8 mouse cellular contexts compared by ENCODE assay signal in genomic region chr7:30492765-30493164, GRCm38 (mm10). TPM values are rescaled to one million over a fixed set of nuclear protein-coding genes. Genes with fewer than 3 reads are reported as not detected.
A peak's percentile ranks its signal among the peaks of the same experiment; 100 is the strongest.
DNase-seq lines count a peak whose midpoint lies in the region; ATAC-seq and TF ChIP-seq lines count a peak whose summit lies in the region.

No protein-coding gene starts in this region.

- peak; percentile 82 for TF ChIP-seq CTCF in intestine, postnatal 0 days (IDR thresholded peaks at IDR 0.05; ENCODE audit: low read depth)
- peak; percentile 19; the same call in 1 of the 2 replicates for TF ChIP-seq CTCF in olfactory bulb, adult 2 months (IDR thresholded peaks at IDR 0.05; ENCODE audit: insufficient read depth, low read depth, low read length)

- no peak for ATAC-seq in kidney, embryonic 15.5 days (replicated peaks; ENCODE audit: low FRiP score)
- no peak for ATAC-seq in embryonic facial prominence, embryonic 14.5 days (ENCODE audit: low read depth)
- no peak for ATAC-seq in intestine, postnatal 0 days
- ATAC-seq in limb, embryonic 11.5 days (ENCODE audit: insufficient number of reproducible peaks, low FRiP score, low TSS enrichment, low read depth): no peak

- no peaks in the 10 kb centered on the region for H3K36me3 ChIP-seq in kidney, embryonic 15.5 days
- H3K36me3 ChIP-seq in embryonic facial prominence, embryonic 14.5 days (ENCODE audit: control insufficient read depth, insufficient read depth, low read length): no peaks in the 10 kb centered on the region
- no peaks in the 10 kb centered on the region for H3K36me3 ChIP-seq in intestine, postnatal 0 days (ENCODE audit: control insufficient read depth, insufficient read depth)
- no peaks in the 10 kb centered on the region for H3K36me3 ChIP-seq in limb, embryonic 11.5 days (ENCODE audit: control insufficient read depth, insufficient read depth, low read length)

- no peak overlapping the region for H3K4me3 ChIP-seq in kidney, embryonic 15.5 days (replicated peaks)
- H3K4me3 ChIP-seq in embryonic facial prominence, embryonic 14.5 days (ENCODE audit: low read depth, low read length): no peak overlapping the region
- no peak overlapping the region for H3K4me3 ChIP-seq in intestine, postnatal 0 days (ENCODE audit: low read depth, low read length)
- no peak overlapping the region for H3K4me3 ChIP-seq in limb, embryonic 11.5 days (ENCODE audit: low read depth, low read length)
- H3K4me3 ChIP-seq in olfactory bulb, adult 2 months (ENCODE audit: insufficient read depth, low read depth, low read length): no peak overlapping the region

- H3K27ac ChIP-seq in kidney, embryonic 15.5 days: no peak overlapping the region
- no peak overlapping the region for H3K27ac ChIP-seq in embryonic facial prominence, embryonic 14.5 days (replicated peaks; ENCODE audit: low read depth, low read length)
- no peak overlapping the region for H3K27ac ChIP-seq in intestine, postnatal 0 days (ENCODE audit: low read depth, low read length)
- H3K27ac ChIP-seq in limb, embryonic 11.5 days (replicated peaks; ENCODE audit: low read depth, low read length): no peak overlapping the region
- H3K27ac ChIP-seq in olfactory bulb, adult 2 months (ENCODE audit: insufficient read depth, low read depth, low read length): no peak overlapping the region

- 20% methylated on average over 4 of the region's 4 CpGs for WGBS in kidney, embryonic 15.5 days
- 23% methylated on average over 4 of the region's 4 CpGs for WGBS in embryonic facial prominence, embryonic 14.5 days
- 13% methylated on average over 4 of the region's 4 CpGs for WGBS in intestine, postnatal 0 days
- WGBS in limb, embryonic 11.5 days: 17% methylated on average over 4 of the region's 4 CpGs
- 12% methylated on average over 4 of the region's 4 CpGs for WGBS in olfactory bulb, adult 2 months

- no peaks in the 10 kb centered on the region; the same call in 1 of the 2 replicates for H3K9me3 ChIP-seq in kidney, embryonic 15.5 days (replicated peaks)
- no peaks in the 10 kb centered on the region for H3K9me3 ChIP-seq in embryonic facial prominence, embryonic 14.5 days (ENCODE audit: control insufficient read depth, low read length)
- no peaks in the 10 kb centered on the region for H3K9me3 ChIP-seq in intestine, postnatal 0 days (ENCODE audit: control insufficient read depth)
- no peaks in the 10 kb centered on the region for H3K9me3 ChIP-seq in limb, embryonic 11.5 days (ENCODE audit: control insufficient read depth, low read length)

- no peak overlapping the region for H3K9ac ChIP-seq in kidney, embryonic 15.5 days
- H3K9ac ChIP-seq in embryonic facial prominence, embryonic 14.5 days (ENCODE audit: low read depth, low read length): no peak overlapping the region
- H3K9ac ChIP-seq in intestine, postnatal 0 days (ENCODE audit: low read depth, low read length): no peak overlapping the region
- H3K9ac ChIP-seq in limb, embryonic 11.5 days (ENCODE audit: low read length): no peak overlapping the region

- H3K27me3 ChIP-seq in kidney, embryonic 15.5 days: no peaks in the 10 kb centered on the region
- H3K27me3 ChIP-seq in embryonic facial prominence, embryonic 14.5 days (replicated peaks; ENCODE audit: control insufficient read depth, insufficient read depth, low read length): no peaks in the 10 kb centered on the region; the same call in 1 of the 2 replicates
- H3K27me3 ChIP-seq in intestine, postnatal 0 days (replicated peaks; ENCODE audit: control insufficient read depth, insufficient read depth, low read length): no peaks in the 10 kb centered on the region
- H3K27me3 ChIP-seq in limb, embryonic 11.5 days (ENCODE audit: control insufficient read depth, insufficient read depth, low read length): no peaks in the 10 kb centered on the region

- peaks cover 12% of the 10 kb centered on the region for H3K4me1 ChIP-seq in kidney, embryonic 15.5 days
- H3K4me1 ChIP-seq in embryonic facial prominence, embryonic 14.5 days (ENCODE audit: control insufficient read depth, insufficient read depth, low read length): no peaks in the 10 kb centered on the region
- H3K4me1 ChIP-seq in intestine, postnatal 0 days (replicated peaks; ENCODE audit: control insufficient read depth, insufficient read depth, low read length): no peaks in the 10 kb centered on the region
- no peaks in the 10 kb centered on the region for H3K4me1 ChIP-seq in limb, embryonic 11.5 days (ENCODE audit: control insufficient read depth, insufficient read depth, low read length)
- no peaks in the 10 kb centered on the region for H3K4me1 ChIP-seq in olfactory bulb, adult 2 months (ENCODE audit: control insufficient read depth, insufficient read depth, low read length)

- peak; percentile 73 for DNase-seq in kidney, adult 11 months
- peak; percentile 82 to 84 for DNase-seq in adrenal gland, postnatal 36 days
- DNase-seq in embryonic facial prominence, embryonic 14.5 days (ENCODE audit: low spot score): peak; percentile 59
- DNase-seq in limb, embryonic 11.5 days (ENCODE audit: low spot score): peak; percentile 89
- peak; percentile 44 to 84 for DNase-seq in thymus, postnatal 10 days (ENCODE audit: low spot score in 2 of 2)

- H3K4me2 ChIP-seq in kidney, embryonic 15.5 days: no peak overlapping the region
- no peak overlapping the region for H3K4me2 ChIP-seq in embryonic facial prominence, embryonic 14.5 days (ENCODE audit: low read depth, low read length)
- H3K4me2 ChIP-seq in intestine, postnatal 0 days (replicated peaks; ENCODE audit: low read depth): peak overlapping the region; percentile 40
- H3K4me2 ChIP-seq in limb, embryonic 11.5 days (ENCODE audit: low read depth, severe bottlenecking): no peak overlapping the region

- TF ChIP-seq POLR2A in olfactory bulb, adult 2 months (IDR thresholded peaks at IDR 0.05; ENCODE audit: insufficient read depth, low read depth, low read length): no peak

RNA-seq across cellular contexts. Expression of gene Prodh2, which starts 0.7 kb away (rescaled TPM):
- polyA plus RNA-seq in kidney, embryonic 15.5 days (2015; fragmentation: Nextera tagmentation; extraction: Ambion mirVana): 12.8 and 14.4 TPM in 2 replicates
- under 1 TPM in 1 of 2 experiments, not detected in 1; 0.53 TPM for total RNA-seq in adrenal gland, postnatal 36 days (2021)
- polyA plus RNA-seq in embryonic facial prominence, embryonic 14.5 days (2014; fragmentation: Nextera tagmentation; extraction: Ambion mirVana): not detected in 2 replicates
- polyA plus RNA-seq in intestine, postnatal 0 days (2015; fragmentation: Nextera tagmentation; extraction: Ambion mirVana): 3.9 and 5.4 TPM in 2 replicates
- polyA plus RNA-seq in limb, embryonic 11.5 days (2014; fragmentation: Nextera tagmentation; extraction: Ambion mirVana): 0.33 TPM in 1 of 2 replicates, not detected in the other
- polyA plus RNA-seq in olfactory bulb, adult 2 months (2012; ENCODE audit: insufficient read depth, insufficient read length, low replicate concordance, missing spikeins): not detected in 2 replicates

RNA-seq across cellular contexts. Expression of gene Nphs1, which starts 34.6 kb away (rescaled TPM):
- 3.6 and 4.8 TPM in 2 replicates for polyA plus RNA-seq in kidney, embryonic 15.5 days (2015; fragmentation: Nextera tagmentation; extraction: Ambion mirVana)
- total RNA-seq in adrenal gland, postnatal 36 days (2021): not detected
- 0.22 and 0.35 TPM in 2 replicates for polyA plus RNA-seq in embryonic facial prominence, embryonic 14.5 days (2014; fragmentation: Nextera tagmentation; extraction: Ambion mirVana)
- 0.10 TPM in 1 of 2 replicates, not detected in the other for polyA plus RNA-seq in intestine, postnatal 0 days (2015; fragmentation: Nextera tagmentation; extraction: Ambion mirVana)
- 0.15 TPM in 1 of 2 replicates, not detected in the other for polyA plus RNA-seq in limb, embryonic 11.5 days (2014; fragmentation: Nextera tagmentation; extraction: Ambion mirVana)
- polyA plus RNA-seq in olfactory bulb, adult 2 months (2012; ENCODE audit: insufficient read depth, insufficient read length, low replicate concordance, missing spikeins): not detected in 2 replicates

RNA-seq across cellular contexts. Expression of gene Kirrel2, which starts 35.3 kb away (rescaled TPM):
- 0.54 and 0.77 TPM in 2 replicates for polyA plus RNA-seq in kidney, embryonic 15.5 days (2015; fragmentation: Nextera tagmentation; extraction: Ambion mirVana)
- total RNA-seq in adrenal gland, postnatal 36 days (2021): not detected
- polyA plus RNA-seq in embryonic facial prominence, embryonic 14.5 days (2014; fragmentation: Nextera tagmentation; extraction: Ambion mirVana): 0.45 and 0.82 TPM in 2 replicates
- 0.08 and 0.09 TPM in 2 replicates for polyA plus RNA-seq in intestine, postnatal 0 days (2015; fragmentation: Nextera tagmentation; extraction: Ambion mirVana)
- 0.13 TPM in 1 of 2 replicates, not detected in the other for polyA plus RNA-seq in limb, embryonic 11.5 days (2014; fragmentation: Nextera tagmentation; extraction: Ambion mirVana)
- not detected in 2 replicates for polyA plus RNA-seq in olfactory bulb, adult 2 months (2012; ENCODE audit: insufficient read depth, insufficient read length, low replicate concordance, missing spikeins)

RNA-seq across cellular contexts. Expression of gene Arhgap33, which starts 42.1 kb away (rescaled TPM):
- polyA plus RNA-seq in kidney, embryonic 15.5 days (2015; fragmentation: Nextera tagmentation; extraction: Ambion mirVana): 11.7 and 16.0 TPM in 2 replicates
- 1 to 10 TPM; 2.5 to 2.9 TPM for total RNA-seq in adrenal gland, postnatal 36 days (2021)
- 9.7 and 10.9 TPM in 2 replicates for polyA plus RNA-seq in embryonic facial prominence, embryonic 14.5 days (2014; fragmentation: Nextera tagmentation; extraction: Ambion mirVana)
- polyA plus RNA-seq in intestine, postnatal 0 days (2015; fragmentation: Nextera tagmentation; extraction: Ambion mirVana): 2.6 and 2.8 TPM in 2 replicates
- 12.1 and 12.9 TPM in 2 replicates for polyA plus RNA-seq in limb, embryonic 11.5 days (2014; fragmentation: Nextera tagmentation; extraction: Ambion mirVana)
- polyA plus RNA-seq in olfactory bulb, adult 2 months (2012; ENCODE audit: insufficient read depth, insufficient read length, low replicate concordance, missing spikeins): not detected in 2 replicates

RNA-seq across cellular contexts. Expression of gene Aplp1, which starts 47.4 kb away (rescaled TPM):
- polyA plus RNA-seq in kidney, embryonic 15.5 days (2015; fragmentation: Nextera tagmentation; extraction: Ambion mirVana): 24.1 and 28.6 TPM in 2 replicates
- 10 to 100 TPM; 23.5 to 28.6 TPM for total RNA-seq in adrenal gland, postnatal 36 days (2021)
- 51.0 and 53.6 TPM in 2 replicates for polyA plus RNA-seq in embryonic facial prominence, embryonic 14.5 days (2014; fragmentation: Nextera tagmentation; extraction: Ambion mirVana)
- polyA plus RNA-seq in intestine, postnatal 0 days (2015; fragmentation: Nextera tagmentation; extraction: Ambion mirVana): 28.2 and 30.1 TPM in 2 replicates
- 16.6 and 18.0 TPM in 2 replicates for polyA plus RNA-seq in limb, embryonic 11.5 days (2014; fragmentation: Nextera tagmentation; extraction: Ambion mirVana)
- polyA plus RNA-seq in olfactory bulb, adult 2 months (2012; ENCODE audit: insufficient read depth, insufficient read length, low replicate concordance, missing spikeins): 174 TPM in 1 of 2 replicates, not detected in the other
